Mouse (Mus musculus) hindbrain, embryonic 16.5 days (tissue): ENCODE data around the gene Prokr2. TPM values are rescaled to one million over a fixed set of nuclear protein-coding genes. Genes with fewer than 3 reads are reported as not detected.

Source experiments
- ATAC-seq: fragments of 200-750 bp; cut with Nextera tagmentation; 2 replicates; pipeline ENCODE4 v1.8.0; 2017; ENCODE audit warnings: moderate TSS enrichment, moderate library complexity
- H3K27ac ChIP-seq: fragments of 300-500 bp; sonication (generic); 2 replicates; pipeline ENCODE4 v1.5.1; 2014; ENCODE audit warnings: low read depth, mild to moderate bottlenecking, control low read depth, low read length, moderate library complexity
- H3K27me3 ChIP-seq: fragments of 300-500 bp; sonication (generic); replicated peaks from 2 replicates; pipeline ENCODE4 v1.6.1; 2014; ENCODE audit warnings: low read length; ENCODE audit not compliant: control insufficient read depth, insufficient read depth
- H3K36me3 ChIP-seq: fragments of 300-500 bp; sonication (generic); 2 replicates; pipeline ENCODE4 v1.6.1; 2014; ENCODE audit warnings: mild to moderate bottlenecking, low read length, moderate library complexity, mixed read lengths; ENCODE audit not compliant: control insufficient read depth, insufficient read depth
- H3K4me1 ChIP-seq: fragments of 300-500 bp; sonication (generic); 2 replicates; pipeline ENCODE4 v1.6.1; 2014; ENCODE audit warnings: low read depth, low read length; ENCODE audit not compliant: control insufficient read depth, insufficient read depth
- H3K4me2 ChIP-seq: fragments of 300-500 bp; sonication (generic); 2 replicates; pipeline ENCODE4 v1.6.1; 2014; ENCODE audit warnings: mild to moderate bottlenecking, low read length, control low read depth, moderate library complexity
- H3K4me3 ChIP-seq: fragments of 300-500 bp; sonication (generic); 2 replicates; pipeline ENCODE4 v1.5.1; 2014; ENCODE audit warnings: mild to moderate bottlenecking, low read length, control low read depth, moderate library complexity
- H3K9ac ChIP-seq: fragments of 300-500 bp; sonication (generic); 2 replicates; pipeline ENCODE4 v1.6.1; 2014; ENCODE audit warnings: low read depth, mild to moderate bottlenecking, control low read depth, low read length, moderate library complexity
- H3K9me3 ChIP-seq: fragments of 300-500 bp; sonication (generic); 2 replicates; pipeline ENCODE4 v1.6.1; 2014; ENCODE audit warnings: mild to moderate bottlenecking, low read length, moderate library complexity; ENCODE audit not compliant: control insufficient read depth
- WGBS: fragments of 180-500 bp; shearing (Covaris S2); extraction: QIAGEN DNeasy Blood & Tissue Kit; methylation state at CpG from one replicate; pipeline ENCODE4 v1.1.7; 2014; 5-methylcytosine and 5-hydroxymethylcytosine counted together
- polyA plus RNA-seq: library from polyadenylated mRNA; unstranded; fragments of >200 nt; fragmentation: Nextera tagmentation; extraction: Ambion mirVana; gene quantifications from 2 replicates; pipeline ENCODE4 v1.2.1, GENCODE M21; 2015

Prokr2 gene
- polyA plus RNA-seq, 1 experiment from 2014 or later = 4.0 TPM

DNA sequence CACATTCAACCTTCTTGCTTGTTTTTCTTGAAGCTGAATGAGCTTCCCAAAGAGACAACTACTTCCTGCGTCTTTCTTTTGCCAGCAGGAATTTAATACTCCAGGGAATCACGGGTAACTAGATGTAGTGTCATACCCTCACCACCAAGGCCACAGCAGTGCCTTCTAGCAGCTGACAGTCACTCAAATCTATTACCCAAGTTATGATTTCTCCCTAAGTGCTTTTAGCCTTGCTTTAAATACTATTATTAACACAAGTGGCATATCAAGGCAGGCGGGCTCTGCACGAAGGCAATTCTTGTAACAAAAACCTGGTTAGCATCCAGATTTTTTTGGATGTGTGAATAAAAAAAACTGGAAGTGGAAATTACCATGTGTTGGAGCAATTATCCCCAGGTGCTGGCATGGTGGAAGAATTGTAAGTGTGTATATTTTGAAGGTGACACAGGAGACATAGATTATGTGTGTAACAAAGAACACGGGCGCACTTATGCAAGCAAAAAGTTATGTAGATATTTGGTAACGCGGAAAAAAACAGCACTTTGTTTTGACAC is 5.4 kb upstream of the Prokr2 start:
- Histone ChIP-seq H3K36me3 (no peaks in the 10 kb centered on the region), H3K4me1 (no peaks in the 10 kb centered on the region), H3K9me3 (no peaks in the 10 kb centered on the region), H3K4me2 (no peak overlapping the region), H3K27me3 (no peaks in the 10 kb centered on the region), H3K9ac (no peak overlapping the region), H3K27ac (no peak overlapping the region), H3K4me3 (no peak overlapping the region)
- 88% methylated on average over 8 of the region's 8 CpGs for WGBS
- ATAC-seq = no peak

DNA sequence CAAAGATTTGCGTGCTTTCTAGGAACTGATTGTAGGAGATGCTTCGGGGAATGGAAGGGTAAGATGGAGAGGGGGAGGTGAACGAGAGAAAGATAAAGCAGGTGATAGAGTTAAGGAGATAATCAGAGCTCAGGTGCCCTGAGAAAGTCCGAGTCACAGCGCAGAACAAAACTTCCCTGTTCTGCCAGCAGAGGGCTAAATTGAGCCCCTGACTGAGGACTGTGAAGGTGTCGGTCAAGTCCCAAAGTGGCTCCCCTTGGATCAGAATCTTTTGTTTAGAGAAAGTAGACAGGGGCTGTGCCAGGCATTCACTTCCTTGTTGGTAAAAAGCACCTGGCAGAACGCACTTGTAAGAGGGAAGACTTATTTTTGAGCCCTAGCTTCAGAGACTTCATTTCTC is 4.3 kb upstream of the Prokr2 start:
- H3K4me1 ChIP-seq = peaks cover 3% of the 10 kb centered on the region
- no peaks in the 10 kb centered on the region for H3K9me3 ChIP-seq
- no peak for ATAC-seq
- no peak overlapping the region for H3K4me2 ChIP-seq
- H3K27me3 ChIP-seq = no peaks in the 10 kb centered on the region
- no peaks in the 10 kb centered on the region for H3K36me3 ChIP-seq
- no peak overlapping the region for H3K4me3 ChIP-seq
- no peak overlapping the region for H3K9ac ChIP-seq
- H3K27ac ChIP-seq = no peak overlapping the region
- WGBS = 30% methylated on average over 7 of the region's 7 CpGs

GRCm38 (mm10) chr2:132384511-132385193 is 595 bp downstream of the Prokr2 start:
- Histone ChIP-seq H3K9ac (peak overlapping the region; percentile 66), H3K36me3 (no peaks in the 10 kb centered on the region), H3K4me2 (peak overlapping the region; percentile 95), H3K27ac (no peak overlapping the region), H3K4me3 (peak overlapping the region; percentile 57), H3K27me3 (peaks cover 4% of the 10 kb centered on the region; the same call in 1 of the 2 replicates), H3K9me3 (no peaks in the 10 kb centered on the region), H3K4me1 (peaks cover 8% of the 10 kb centered on the region)
- under 1% methylated on average over 31 of the region's 31 CpGs for WGBS
- peak; percentile 59 for ATAC-seq

DNA sequence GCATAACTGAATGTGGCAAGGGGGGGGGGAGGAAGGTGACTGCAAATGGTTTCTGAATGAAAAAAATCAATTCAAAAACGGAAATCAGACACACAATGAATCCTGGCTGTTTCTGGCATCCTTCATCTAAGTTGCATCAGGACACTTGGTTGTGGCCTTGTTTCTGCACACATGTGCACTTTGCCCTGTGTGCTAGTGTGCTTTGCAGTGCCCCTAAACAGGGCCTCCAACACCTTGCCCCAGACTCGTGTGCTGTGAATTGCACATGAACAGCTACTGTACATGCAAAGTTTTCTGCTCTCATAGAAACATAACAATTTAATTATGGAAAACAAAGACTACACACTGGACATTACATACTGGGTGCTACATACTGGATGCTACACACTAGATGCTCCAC is 2.9 kb downstream of the Prokr2 start:
- Histone ChIP-seq H3K27ac (no peak overlapping the region), H3K36me3 (no peaks in the 10 kb centered on the region), H3K9ac (no peak overlapping the region), H3K4me2 (no peak overlapping the region), H3K9me3 (no peaks in the 10 kb centered on the region), H3K27me3 (peaks cover 4% of the 10 kb centered on the region; the same call in 1 of the 2 replicates), H3K4me3 (no peak overlapping the region), H3K4me1 (peaks cover 8% of the 10 kb centered on the region)
- 76% methylated on average over 2 of the region's 2 CpGs for WGBS
- ATAC-seq = no peak

- Histone ChIP-seq H3K4me2 (no peak overlapping the region), H3K36me3 (no peaks in the 10 kb centered on the region), H3K9ac (no peak overlapping the region), H3K27me3 (peaks cover 4% of the 10 kb centered on the region; the same call in 1 of the 2 replicates), H3K27ac (no peak overlapping the region), H3K9me3 (no peaks in the 10 kb centered on the region), H3K4me1 (peaks cover 6% of the 10 kb centered on the region), H3K4me3 (no peak overlapping the region)
- no peak for ATAC-seq
- 64% methylated on average over 4 of the region's 4 CpGs for WGBS
These were observed 5.6 kb downstream of the Prokr2 start for GRCm38 (mm10) chr2:132379690-132380089.

DNA sequence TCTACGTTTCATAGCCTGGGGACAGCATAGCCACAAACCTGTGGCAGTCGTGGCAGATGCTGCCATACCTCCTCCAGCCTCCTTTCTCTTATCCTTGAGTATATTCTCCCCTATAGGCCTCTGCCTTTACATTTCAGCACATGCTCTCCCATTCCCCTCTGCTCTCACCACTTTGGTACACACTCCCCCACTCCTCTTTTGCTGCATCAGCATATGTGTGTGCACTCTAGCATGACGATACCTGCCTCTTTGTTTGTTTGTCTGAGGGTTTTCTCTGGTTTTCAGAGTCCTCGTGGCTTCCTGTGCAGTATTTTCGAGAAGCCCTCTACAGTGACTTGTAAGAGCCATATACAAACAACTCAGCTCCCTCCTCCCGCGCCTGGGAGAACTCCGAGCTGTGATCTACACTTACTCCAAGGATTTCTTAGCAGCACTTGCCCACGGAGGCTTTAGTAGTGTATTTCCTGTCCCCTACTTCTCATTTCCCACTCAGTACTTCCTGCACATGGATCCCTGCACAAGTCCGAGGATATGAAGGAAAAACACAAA is 6.6 kb downstream of the Prokr2 start:
- H3K9ac ChIP-seq = no peak overlapping the region
- H3K4me3 ChIP-seq = no peak overlapping the region
- no peaks in the 10 kb centered on the region for H3K36me3 ChIP-seq
- peaks cover 4% of the 10 kb centered on the region; the same call in 1 of the 2 replicates for H3K27me3 ChIP-seq
- no peak for ATAC-seq
- no peaks in the 10 kb centered on the region for H3K9me3 ChIP-seq
- H3K27ac ChIP-seq = no peak overlapping the region
- no peak overlapping the region for H3K4me2 ChIP-seq
- no peaks in the 10 kb centered on the region for H3K4me1 ChIP-seq
- 65% methylated on average over 10 of the region's 10 CpGs for WGBS

DNA sequence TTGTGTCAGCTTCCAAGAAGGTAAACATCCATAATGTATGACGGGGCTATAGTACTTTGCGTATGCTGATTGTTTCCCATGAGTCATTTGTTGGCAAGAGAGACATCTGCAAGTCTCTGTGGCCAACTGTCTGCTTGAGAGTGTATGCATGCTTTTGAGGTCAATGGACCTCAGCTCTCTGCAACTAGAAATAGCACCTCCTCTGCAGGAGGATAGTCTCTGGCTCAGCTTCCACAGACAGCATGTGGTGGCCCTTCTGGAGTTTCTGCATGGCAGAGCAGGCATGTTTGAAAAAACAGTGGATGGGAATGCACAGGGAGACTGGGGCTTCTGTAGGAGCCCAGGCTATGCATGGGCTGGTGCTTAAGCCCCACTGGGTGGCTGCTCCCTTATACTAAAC is 7.8 kb downstream of the Prokr2 start:
- no peak overlapping the region for H3K4me2 ChIP-seq
- no peaks in the 10 kb centered on the region for H3K36me3 ChIP-seq
- H3K4me1 ChIP-seq = no peaks in the 10 kb centered on the region
- no peak overlapping the region for H3K4me3 ChIP-seq
- H3K9ac ChIP-seq = no peak overlapping the region
- H3K27me3 ChIP-seq = no peaks in the 10 kb centered on the region
- WGBS = 76% methylated on average over 2 of the region's 2 CpGs
- no peak for ATAC-seq
- no peaks in the 10 kb centered on the region; the same call in 1 of the 2 replicates for H3K9me3 ChIP-seq
- no peak overlapping the region for H3K27ac ChIP-seq

DNA sequence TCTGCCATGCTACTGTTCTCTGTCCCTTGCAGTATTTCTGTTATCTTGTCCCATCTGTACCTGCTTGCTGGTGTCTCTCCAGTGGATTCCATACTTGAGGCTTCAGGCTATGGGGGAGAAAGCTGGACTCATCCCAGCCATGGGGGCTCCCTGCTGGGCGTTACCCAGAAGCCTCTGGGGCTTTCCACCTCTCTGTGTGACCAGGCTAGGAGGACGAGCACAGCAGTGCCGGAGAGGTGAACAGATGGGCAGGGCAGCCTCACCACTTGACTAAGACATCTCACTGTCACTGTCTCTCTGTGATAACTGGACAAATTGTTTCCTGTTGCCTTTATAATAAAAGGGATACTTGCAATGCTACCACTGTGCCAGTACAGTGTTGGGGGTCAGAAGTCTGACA is 9.5 kb downstream of the Prokr2 start:
- WGBS = 74% methylated on average over 3 of the region's 3 CpGs
- Histone ChIP-seq H3K36me3 (no peaks in the 10 kb centered on the region), H3K4me1 (no peaks in the 10 kb centered on the region), H3K4me3 (no peak overlapping the region), H3K9me3 (no peaks in the 10 kb centered on the region; the same call in 1 of the 2 replicates), H3K9ac (no peak overlapping the region), H3K4me2 (no peak overlapping the region), H3K27me3 (no peaks in the 10 kb centered on the region), H3K27ac (no peak overlapping the region)
- no peak for ATAC-seq

GRCm38 (mm10) chr2:132375135-132375534 is 10.1 kb downstream of the Prokr2 start:
- Histone ChIP-seq H3K9ac (no peak overlapping the region), H3K4me3 (no peak overlapping the region), H3K9me3 (no peaks in the 10 kb centered on the region; the same call in 1 of the 2 replicates), H3K27me3 (no peaks in the 10 kb centered on the region), H3K27ac (no peak overlapping the region), H3K4me1 (no peaks in the 10 kb centered on the region), H3K4me2 (no peak overlapping the region), H3K36me3 (no peaks in the 10 kb centered on the region)
- no peak for ATAC-seq
- WGBS = 90% methylated on average over 9 of the region's 9 CpGs
